10 mouse cellular contexts compared by ENCODE assay signal in genomic region chr1:153173276-153173675, GRCm38 (mm10). TPM values are rescaled to one million over a fixed set of nuclear protein-coding genes. Genes with fewer than 3 reads are reported as not detected.
A peak's percentile ranks its signal among the peaks of the same experiment; 100 is the strongest.
DNase-seq lines count a peak whose midpoint lies in the region; ATAC-seq and TF ChIP-seq lines count a peak whose summit lies in the region.
"Had no signal": no experiment of that assay in that cellular context is flagged by ENCODE, and none has a peak within 500 bp of the region (broad histone marks: within the 10 kb centered on the region; RNA-seq: fewer than 3 reads in every experiment).

No protein-coding gene starts in this region.

- intact Hi-C loops in heart, postnatal 36 days (cut with DNase I): no loop called here

- no peaks in the 10 kb centered on the region for H3K79me3 ChIP-seq in C2C12 (ENCODE audit: low read depth)

- no peaks in the 10 kb centered on the region for H3K79me2 ChIP-seq in C2C12 (ENCODE audit: control insufficient read depth, insufficient read depth)

- H3K9me3 ChIP-seq in heart, embryonic 14.5 days (ENCODE audit: control insufficient read depth, low read length): no peaks in the 10 kb centered on the region
- no peaks in the 10 kb centered on the region for H3K9me3 ChIP-seq in embryonic facial prominence, embryonic 10.5 days
- H3K9me3 ChIP-seq in limb, embryonic 13.5 days: no peaks in the 10 kb centered on the region

- 23% methylated on average over 3 of the region's 3 CpGs for WGBS in heart, embryonic 14.5 days
- WGBS in embryonic facial prominence, embryonic 10.5 days: 84% methylated on average over 3 of the region's 3 CpGs
- 72% methylated on average over 3 of the region's 3 CpGs for WGBS in limb, embryonic 13.5 days
- WGBS in thymus, adult 2 months: 23% methylated on average over 3 of the region's 3 CpGs

- H3K4me3 ChIP-seq in heart, embryonic 14.5 days (ENCODE audit: control insufficient read depth in 1 of 2, insufficient read depth in 1 of 2, low read depth in 1 of 2, low read length in 2 of 2): no peak overlapping the region
- H3K4me3 ChIP-seq in C2C12 (ENCODE audit: insufficient read depth, poor library complexity, severe bottlenecking): no peak overlapping the region
- H3K4me3 ChIP-seq in embryonic facial prominence, embryonic 10.5 days: no peak overlapping the region
- H3K4me3 ChIP-seq in limb, embryonic 13.5 days: no peak overlapping the region
- no peak overlapping the region for H3K4me3 ChIP-seq in thymus, adult 2 months (ENCODE audit: control insufficient read depth, insufficient read depth, low read length)

- H3K9ac ChIP-seq in heart, embryonic 14.5 days (ENCODE audit: low read length): no peak overlapping the region
- H3K9ac ChIP-seq in limb, embryonic 13.5 days: no peak overlapping the region

- no peaks in the 10 kb centered on the region for H3K27me3 ChIP-seq in heart, embryonic 14.5 days (ENCODE audit: control insufficient read depth, insufficient read depth, low read length)
- H3K27me3 ChIP-seq in C2C12 (ENCODE audit: control insufficient read depth, insufficient read depth, insufficient read length): no peaks in the 10 kb centered on the region
- H3K27me3 ChIP-seq in embryonic facial prominence, embryonic 10.5 days (replicated peaks; ENCODE audit: low read depth, poor library complexity, severe bottlenecking): no peaks in the 10 kb centered on the region
- H3K27me3 ChIP-seq in limb, embryonic 13.5 days: no peaks in the 10 kb centered on the region
- H3K27me3 ChIP-seq in thymus, adult 2 months (ENCODE audit: control insufficient read depth, insufficient read depth, low read length): no peaks in the 10 kb centered on the region

- H3K4me2 ChIP-seq in heart, embryonic 14.5 days (ENCODE audit: low read length): no peak overlapping the region
- H3K4me2 ChIP-seq in limb, embryonic 13.5 days (replicated peaks): no peak overlapping the region

- peak overlapping the region; percentile 74 to 87 for H3K27ac ChIP-seq in heart, embryonic 14.5 days (replicated peaks in 1 of 2; ENCODE audit: control insufficient read depth in 1 of 2, insufficient read depth in 1 of 2, low read depth in 2 of 2, low read length in 2 of 2)
- 0 out of 2 replicates have a peak overlapping the region, but pooled peaks have one; percentile 2 for H3K27ac ChIP-seq in embryonic facial prominence, embryonic 10.5 days (replicated peaks)
- H3K27ac ChIP-seq in limb, embryonic 13.5 days: peak overlapping the region; percentile 8; the same call in 1 of the 2 replicates
- H3K27ac ChIP-seq in thymus, adult 2 months (ENCODE audit: control insufficient read depth, insufficient read depth, low read length): no peak overlapping the region

- peak; percentile 35; the same call in 1 of the 2 replicates for ATAC-seq in heart, embryonic 14.5 days (ENCODE audit: insufficient number of reproducible peaks, insufficient read depth, low FRiP score, low read depth)
- 0 out of 2 replicates have a peak, but pooled peaks have one; percentile 24 for ATAC-seq in limb, embryonic 13.5 days (ENCODE audit: low FRiP score, low read depth)
- ATAC-seq: forebrain, embryonic 16.5 days had no signal

- no peaks in the 10 kb centered on the region for H3K36me3 ChIP-seq in heart, embryonic 14.5 days (ENCODE audit: control insufficient read depth, insufficient read depth, low read length)
- no peaks in the 10 kb centered on the region for H3K36me3 ChIP-seq in C2C12 (ENCODE audit: control insufficient read depth, insufficient read depth)
- H3K36me3 ChIP-seq in embryonic facial prominence, embryonic 10.5 days (replicated peaks): no peaks in the 10 kb centered on the region
- H3K36me3 ChIP-seq in limb, embryonic 13.5 days: no peaks in the 10 kb centered on the region
- no peaks in the 10 kb centered on the region for H3K36me3 ChIP-seq in thymus, adult 2 months (ENCODE audit: control insufficient read depth, insufficient read depth, low read length)

- no peak for TF ChIP-seq CTCF in C2C12 (IDR thresholded peaks at IDR 0.05; ENCODE audit: control insufficient read depth, insufficient read depth, insufficient read length)
- TF ChIP-seq CTCF in thymus, adult 2 months (IDR thresholded peaks at IDR 0.05; ENCODE audit: borderline replicate concordance, control insufficient read depth, extremely low read depth, insufficient read depth, low read length, poor library complexity): no peak

- H3K4me1 ChIP-seq in heart, embryonic 14.5 days (ENCODE audit: control insufficient read depth in 2 of 2, insufficient read depth in 2 of 2, low read length in 2 of 2): peaks cover 15 to 36% of the 10 kb centered on the region in 2 experiments
- H3K4me1 ChIP-seq in embryonic facial prominence, embryonic 10.5 days: peaks cover 21% of the 10 kb centered on the region
- peaks cover 22% of the 10 kb centered on the region for H3K4me1 ChIP-seq in limb, embryonic 13.5 days
- no peaks in the 10 kb centered on the region for H3K4me1 ChIP-seq in thymus, adult 2 months (replicated peaks; ENCODE audit: control insufficient read depth, insufficient read depth, low read length)

- TF ChIP-seq POLR2A in thymus, adult 2 months (IDR thresholded peaks at IDR 0.05; ENCODE audit: control insufficient read depth, extremely low read depth, insufficient read depth, low read length, poor library complexity): no peak

- H3ac ChIP-seq in C2C12 (ENCODE audit: control insufficient read depth, insufficient read length, low read depth): no peak overlapping the region

- no peak for DNase-seq in heart, postnatal 36 days
- DNase-seq in embryonic facial prominence, embryonic 10.5 days (ENCODE audit: low spot score): no peak
- no peak for DNase-seq in thymus, adult 2 months
- DNase-seq in thymus, postnatal 25 days: no peak
- no peak for DNase-seq in thymus, postnatal 36 days

TF ChIP-seq in C2C12, 6 proteins besides CTCF, POLR2A, EP300 and RAD21:
- peak; percentile 75 for TF ChIP-seq USF1 (IDR thresholded peaks at IDR 0.05; ENCODE audit: low read depth)
- TF ChIP-seq MYOG (IDR thresholded peaks at IDR 0.05; ENCODE audit: control insufficient read depth, extremely low read depth, insufficient read length): no peak
TF ChIP-seq in C2C12: peak in this region for 1.

RNA-seq across cellular contexts. Expression of gene Lamc2, which starts 13.0 kb away (rescaled TPM):
- polyA plus RNA-seq in heart, embryonic 14.5 days (2014; fragmentation: Nextera tagmentation; extraction: Ambion mirVana): 10.5 and 11.3 TPM in 2 replicates
- 1 to 10 TPM; 6.3 to 7.7 TPM for total RNA-seq in heart, postnatal 36 days (2021)
- 5.4 TPM for polyA plus RNA-seq in C2C12 (2012; fragmentation: generic; extraction: Trizol)
- polyA plus RNA-seq in embryonic facial prominence, embryonic 10.5 days (2016; fragmentation: Nextera tagmentation; extraction: Ambion mirVana): 6.2 and 6.6 TPM in 2 replicates
- polyA plus RNA-seq in limb, embryonic 13.5 days (2015; fragmentation: Nextera tagmentation; extraction: Ambion mirVana): 5.8 and 6.3 TPM in 2 replicates
- 9.9 and 11.4 TPM in 2 replicates for polyA plus RNA-seq in thymus, adult 2 months (2012; rRNA removed)
- total RNA-seq: neutrophil, adult 5-6 weeks had no signal
